Mouse (Mus musculus): Measurements from ENCODE around the gene Ctcfl.

Gene Ctcfl

GRCm38 (mm10) chr2:173119023-173119944 is at the start of gene Ctcfl:
Gene Ctcfl (minus strand): TSS chr2:173119525.
- DNase-seq (ENCODE audit: low read depth, low spot score): no peak

- DNase-seq (ENCODE audit: low read depth, low spot score): no peak
Observed at GRCm38 (mm10) chr2:173168411-173168851, 49.1 kb upstream of the Ctcfl start.

- DNase-seq (ENCODE audit: low read depth, low spot score): no peak
Observed at GRCm38 (mm10) chr2:173165357-173165756, 46.0 kb upstream of the Ctcfl start.

- DNase-seq (ENCODE audit: low read depth, low spot score): no peak
Observed at GRCm38 (mm10) chr2:173164946-173165345, 45.6 kb upstream of the Ctcfl start.

GRCm38 (mm10) chr2:173164358-173164757 is 45.0 kb upstream of the Ctcfl start:
- DNase-seq (ENCODE audit: low read depth, low spot score): peak; percentile 67

GRCm38 (mm10) chr2:173163380-173163779 is 44.1 kb upstream of the Ctcfl start:
- no peak for DNase-seq (ENCODE audit: low read depth, low spot score)

- DNase-seq (ENCODE audit: low read depth, low spot score): peak; percentile 84
Observed at GRCm38 (mm10) chr2:173159354-173160311, 40.3 kb upstream of the Ctcfl start.

- no peak for DNase-seq (ENCODE audit: low read depth, low spot score)
Observed at GRCm38 (mm10) chr2:173158390-173159055, 39.2 kb upstream of the Ctcfl start.

GRCm38 (mm10) chr2:173157871-173158270 is 38.5 kb upstream of the Ctcfl start:
- DNase-seq (ENCODE audit: low read depth, low spot score): no peak

- peak; percentile 16 for DNase-seq (ENCODE audit: low read depth, low spot score)
Observed at GRCm38 (mm10) chr2:173157376-173157775, 38.1 kb upstream of the Ctcfl start.

- DNase-seq (ENCODE audit: low read depth, low spot score): no peak
Observed at GRCm38 (mm10) chr2:173156923-173157322, 37.6 kb upstream of the Ctcfl start.

GRCm38 (mm10) chr2:173155907-173156306 is 36.6 kb upstream of the Ctcfl start:
- no peak for DNase-seq (ENCODE audit: low read depth, low spot score)

- DNase-seq (ENCODE audit: low read depth, low spot score): no peak
Observed at GRCm38 (mm10) chr2:173154962-173155361, 35.6 kb upstream of the Ctcfl start.

- DNase-seq (ENCODE audit: low read depth, low spot score): no peak
Observed at GRCm38 (mm10) chr2:173154513-173154912, 35.2 kb upstream of the Ctcfl start.

- DNase-seq (ENCODE audit: low read depth, low spot score): no peak
Observed at GRCm38 (mm10) chr2:173153266-173153665, 33.9 kb upstream of the Ctcfl start.

GRCm38 (mm10) chr2:173152436-173153151 is 33.3 kb upstream of the Ctcfl start, which contains the start of gene Pck1:
Gene Pck1 (plus strand): TSS chr2:173153048.
- no peak for DNase-seq (ENCODE audit: low read depth, low spot score)

- no peak for DNase-seq (ENCODE audit: low read depth, low spot score)
Observed at GRCm38 (mm10) chr2:173151784-173152284, 32.5 kb upstream of the Ctcfl start.

- DNase-seq (ENCODE audit: low read depth, low spot score): no peak
Observed at GRCm38 (mm10) chr2:173151352-173151751, 32.0 kb upstream of the Ctcfl start.

- no peak for DNase-seq (ENCODE audit: low read depth, low spot score)
Observed at GRCm38 (mm10) chr2:173148001-173148400, 28.7 kb upstream of the Ctcfl start.

GRCm38 (mm10) chr2:173146728-173147127 is 27.4 kb upstream of the Ctcfl start:
- DNase-seq (ENCODE audit: low read depth, low spot score): no peak

GRCm38 (mm10) chr2:173145808-173146207 is 26.5 kb upstream of the Ctcfl start:
- no peak for DNase-seq (ENCODE audit: low read depth, low spot score)
